Mouse (Mus musculus) C2C12 (cell line): ENCODE data around the gene Impg1.

Source experiments
- CEBPB ChIP-seq: IDR thresholded peaks from one replicate; pipeline ENCODE4 v1.6.1; 2011; ENCODE audit warnings: low read depth, mild to moderate bottlenecking, control low read depth, moderate library complexity
- CTCF ChIP-seq: IDR thresholded peaks from one replicate; pipeline ENCODE4 v1.5.1; 2011; ENCODE audit not compliant: control insufficient read depth, insufficient read depth, insufficient read length
- MAX ChIP-seq: IDR thresholded peaks from one replicate; pipeline ENCODE4 v1.6.1; 2011; ENCODE audit warnings: mild to moderate bottlenecking, control low read depth
- MYOD1 ChIP-seq: IDR thresholded peaks from one replicate; pipeline ENCODE4 v1.6.1; 2011; ENCODE audit warnings: low read depth; ENCODE audit not compliant: control insufficient read depth, insufficient read length
- MYOG ChIP-seq: IDR thresholded peaks from one replicate; pipeline ENCODE4 v1.6.1; 2011; ENCODE audit not compliant: control insufficient read depth, insufficient read length; ENCODE audit errors: extremely low read depth
- USF1 ChIP-seq: IDR thresholded peaks from one replicate; pipeline ENCODE4 v1.6.1; 2011; ENCODE audit warnings: low read depth, mild to moderate bottlenecking, control low read depth, moderate library complexity

- TF ChIP-seq MAX (no peak), CTCF (no peak), USF1 (no peak), MYOG (no peak), CEBPB (no peak), MYOD1 (no peak)
Measured at GRCm38 (mm10) chr9:80460420-80460819, 4.9 kb downstream of the Impg1 start.
